Mouse (Mus musculus) brain, adult 2 months (tissue): ENCODE measurements around the gene Bgn.
A peak's percentile ranks its signal among the peaks of the same experiment; 100 is the strongest.

Experiments
- DNase-seq: peaks from one replicate; pipeline ENCODE4 v3.0.0; 2011; ENCODE audit warnings: low read depth, low spot score

Gene Bgn

DNA sequence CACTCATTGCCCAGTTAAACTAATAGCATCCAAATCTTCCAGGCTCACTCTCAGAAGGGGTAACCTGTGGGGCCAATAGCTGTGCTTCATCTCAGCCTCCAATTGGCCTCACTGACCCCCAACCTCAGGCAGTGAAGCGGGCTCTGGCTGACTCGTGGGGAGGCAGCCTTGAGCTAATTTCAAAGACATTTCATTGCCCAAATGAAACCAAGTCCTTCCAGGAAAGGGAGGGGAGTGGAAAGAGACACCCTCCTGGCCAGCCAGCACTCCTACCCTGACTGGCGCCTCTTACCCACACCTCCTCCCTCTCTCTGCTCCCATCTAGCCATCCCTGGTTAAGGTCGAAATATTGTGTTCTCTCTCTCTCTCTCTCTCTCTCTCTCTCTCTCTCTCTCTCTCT is 6.8 kb downstream of the Bgn start:
- no peak for DNase-seq

GRCm38 (mm10) chrX:73490804-73491203 is 7.4 kb downstream of the Bgn start:
- peak; percentile 41 for DNase-seq

GRCm38 (mm10) chrX:73493567-73493966 is 10.2 kb downstream of the Bgn start:
- DNase-seq: peak; percentile 89

GRCm38 (mm10) chrX:73496746-73497145 is 13.3 kb downstream of the Bgn start:
- no peak for DNase-seq

- DNase-seq: peak; percentile 71
Observed at GRCm38 (mm10) chrX:73505130-73505735, 21.8 kb downstream of the Bgn start.

GRCm38 (mm10) chrX:73506577-73506976 is 23.2 kb downstream of the Bgn start:
- peak; percentile 94 for DNase-seq

GRCm38 (mm10) chrX:73509209-73509608 is 25.8 kb downstream of the Bgn start:
- DNase-seq: peak; percentile 68

GRCm38 (mm10) chrX:73512904-73513303 is 29.5 kb downstream of the Bgn start:
- peak; percentile 83 for DNase-seq

GRCm38 (mm10) chrX:73516556-73516955 is 33.2 kb downstream of the Bgn start:
- no peak for DNase-seq

DNA sequence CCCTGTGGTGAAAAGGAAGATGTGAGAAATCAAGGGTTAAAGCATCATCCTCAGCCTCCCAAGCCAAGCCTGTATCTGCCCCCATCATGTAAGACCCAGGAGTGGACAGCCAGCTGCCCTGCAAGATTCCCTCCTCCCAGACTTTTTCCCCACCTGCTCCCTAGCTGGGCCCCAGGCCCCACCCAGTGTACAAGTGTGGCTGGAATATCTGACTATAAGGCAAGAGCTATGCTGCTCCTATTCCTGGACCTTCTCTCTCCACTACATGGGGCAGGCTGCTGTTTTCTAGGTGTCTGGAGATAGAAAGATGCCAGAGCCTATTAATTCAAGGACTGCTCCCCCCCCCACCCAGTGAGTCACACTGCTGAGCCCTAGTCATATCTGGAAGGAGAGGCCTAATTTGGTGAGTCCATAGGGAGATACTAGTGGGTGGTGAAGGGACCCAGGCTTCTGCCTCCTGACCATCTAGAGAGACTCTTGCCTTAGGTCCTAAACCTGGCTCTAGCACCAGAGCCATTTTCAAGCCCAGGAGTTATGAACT is 33.7 kb downstream of the Bgn start:
- DNase-seq: peak; percentile 27

DNA sequence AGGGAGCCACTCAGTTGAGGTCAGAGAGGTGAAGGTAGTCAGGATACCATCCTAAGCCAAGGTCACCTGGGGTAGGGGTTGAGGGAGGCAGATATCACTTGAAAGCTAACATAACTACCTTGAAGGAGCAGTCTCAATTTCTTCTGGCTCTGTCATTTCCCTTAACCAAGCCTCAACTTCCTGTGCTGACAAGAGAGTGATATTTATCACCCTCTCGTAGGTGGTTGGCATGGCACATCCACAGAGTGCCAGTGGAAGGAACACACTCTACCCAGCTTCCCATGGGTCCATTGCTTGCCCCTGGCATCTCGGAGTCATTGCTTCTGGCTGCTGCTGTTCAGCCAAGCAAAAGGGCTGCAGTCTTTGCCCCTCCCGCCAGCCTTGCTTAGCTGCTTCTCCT is 37.3 kb downstream of the Bgn start:
- DNase-seq: no peak

GRCm38 (mm10) chrX:73524318-73525222 is 41.2 kb downstream of the Bgn start:
- DNase-seq: peak; percentile 92

DNA sequence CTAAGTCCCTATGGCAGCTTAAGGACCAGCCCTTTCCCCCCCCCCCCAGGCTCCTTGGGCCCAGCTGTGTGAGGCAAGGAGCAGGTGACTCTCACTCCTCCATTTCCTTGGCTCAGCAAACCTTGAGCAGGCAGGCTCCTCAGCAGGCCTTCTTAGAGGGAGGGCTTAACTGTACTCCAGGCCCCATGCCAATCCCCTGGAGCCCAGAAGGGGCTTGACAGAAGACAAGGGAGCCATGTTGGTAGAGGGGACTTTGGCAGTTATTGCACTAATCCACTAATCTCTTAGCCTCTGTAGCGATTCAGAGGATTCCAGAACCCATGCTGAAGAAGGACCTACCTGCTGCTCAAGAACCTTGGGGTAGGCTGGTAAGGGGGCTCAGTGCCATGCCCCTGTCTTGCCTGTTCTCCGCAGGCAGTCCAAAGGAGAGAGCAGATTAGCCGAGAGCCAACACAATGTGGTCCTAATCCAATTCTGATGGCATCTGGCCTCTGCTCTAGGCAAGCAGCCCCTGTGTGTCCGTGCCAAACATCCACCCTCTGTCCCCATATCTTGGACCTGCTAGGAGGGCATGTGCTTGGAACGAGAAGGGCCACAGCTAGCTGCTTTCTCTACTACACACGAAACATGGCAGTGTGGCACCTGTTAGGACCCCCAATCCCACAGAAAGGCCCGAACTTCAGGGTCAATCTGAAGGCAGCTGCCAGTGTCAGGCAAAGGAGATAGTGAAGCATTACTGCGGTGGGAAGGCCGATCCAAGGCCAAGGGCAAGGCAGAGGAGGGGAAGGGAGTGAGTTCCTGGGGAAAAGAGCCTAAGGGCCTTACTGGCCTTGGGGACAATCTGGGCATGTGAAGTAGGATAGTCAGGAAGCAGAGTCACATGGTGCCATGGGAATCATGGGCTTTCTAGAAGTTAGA is 42.1 kb downstream of the Bgn start:
- peak; percentile 47 for DNase-seq

- DNase-seq: peak; percentile 58
Observed at GRCm38 (mm10) chrX:73526410-73526887, 43.0 kb downstream of the Bgn start.

DNA sequence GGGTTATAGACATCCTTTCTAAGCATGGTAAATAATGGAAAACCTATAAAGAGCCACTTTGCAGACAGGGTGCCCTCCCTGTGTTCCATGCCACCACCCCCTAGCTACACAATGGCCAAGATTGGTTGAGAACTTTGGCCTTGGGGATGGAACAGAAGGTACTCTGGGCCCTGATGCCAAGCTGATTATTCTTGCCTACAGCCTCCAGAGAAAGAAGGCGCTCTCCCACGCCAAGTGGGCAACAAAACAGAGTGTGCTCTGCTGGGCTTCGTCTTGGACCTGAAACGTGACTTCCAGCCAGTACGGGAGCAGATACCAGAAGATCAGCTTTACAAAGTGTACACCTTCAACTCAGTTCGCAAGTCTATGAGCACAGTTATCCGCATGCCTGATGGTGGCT is 54.5 kb downstream of the Bgn start:
- DNase-seq: peak; percentile 62

DNA sequence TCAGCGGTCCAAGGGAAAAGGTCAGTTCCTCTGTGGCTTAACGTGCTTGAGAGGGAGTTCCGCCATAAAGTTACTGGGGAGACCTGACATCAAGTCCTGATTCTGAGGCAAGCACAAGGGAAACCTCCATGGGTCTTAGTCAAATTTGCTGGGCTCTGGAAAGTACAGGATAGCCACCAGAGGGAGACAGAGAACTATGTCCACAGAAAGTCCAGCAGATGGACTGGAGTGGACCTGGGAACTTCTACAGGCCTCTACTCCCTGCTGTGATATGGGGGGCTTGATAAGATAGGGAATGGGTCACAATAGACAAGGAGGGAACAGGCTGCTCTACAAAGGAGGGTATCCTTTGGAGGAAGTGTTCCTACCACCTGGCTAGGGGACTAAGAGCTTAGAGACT is 59.9 kb downstream of the Bgn start:
- peak; percentile 31 for DNase-seq
